Mouse (Mus musculus): Measurements from ENCODE around the gene Palld. TPM values are rescaled to one million over a fixed set of nuclear protein-coding genes. Genes with fewer than 3 reads are reported as not detected.

Palld gene
- 32.2 TPM for polyA plus RNA-seq (2015; fragmentation: Illumina TruSeq; extraction: RNeasy Lipid Tissue Mini Kit (QIAGEN cat#74804); ENCODE audit: insufficient read depth, low replicate concordance)

DNA sequence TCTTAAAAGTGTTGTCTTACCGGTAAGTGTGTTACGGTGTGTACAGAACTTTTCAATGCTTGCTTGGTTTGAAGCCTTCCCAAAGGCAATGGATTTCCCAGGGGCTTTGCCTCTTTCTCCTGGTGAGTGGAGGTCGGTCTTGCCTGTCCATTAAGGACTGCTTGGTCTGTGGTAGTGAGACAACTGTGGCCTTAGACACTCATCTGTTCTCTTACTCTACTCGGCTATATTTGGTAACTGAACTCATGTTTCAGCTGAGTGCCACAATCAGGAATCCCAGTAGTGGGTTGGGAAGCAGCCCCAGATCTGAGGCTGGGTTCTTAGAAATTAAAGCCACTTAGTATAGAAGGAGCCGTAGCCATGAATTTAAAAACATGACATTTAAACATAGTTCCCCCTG lies at the start of gene Palld:
Palld (minus strand) TSS at position 170 of the 400 bp plus-strand sequence.

DNA sequence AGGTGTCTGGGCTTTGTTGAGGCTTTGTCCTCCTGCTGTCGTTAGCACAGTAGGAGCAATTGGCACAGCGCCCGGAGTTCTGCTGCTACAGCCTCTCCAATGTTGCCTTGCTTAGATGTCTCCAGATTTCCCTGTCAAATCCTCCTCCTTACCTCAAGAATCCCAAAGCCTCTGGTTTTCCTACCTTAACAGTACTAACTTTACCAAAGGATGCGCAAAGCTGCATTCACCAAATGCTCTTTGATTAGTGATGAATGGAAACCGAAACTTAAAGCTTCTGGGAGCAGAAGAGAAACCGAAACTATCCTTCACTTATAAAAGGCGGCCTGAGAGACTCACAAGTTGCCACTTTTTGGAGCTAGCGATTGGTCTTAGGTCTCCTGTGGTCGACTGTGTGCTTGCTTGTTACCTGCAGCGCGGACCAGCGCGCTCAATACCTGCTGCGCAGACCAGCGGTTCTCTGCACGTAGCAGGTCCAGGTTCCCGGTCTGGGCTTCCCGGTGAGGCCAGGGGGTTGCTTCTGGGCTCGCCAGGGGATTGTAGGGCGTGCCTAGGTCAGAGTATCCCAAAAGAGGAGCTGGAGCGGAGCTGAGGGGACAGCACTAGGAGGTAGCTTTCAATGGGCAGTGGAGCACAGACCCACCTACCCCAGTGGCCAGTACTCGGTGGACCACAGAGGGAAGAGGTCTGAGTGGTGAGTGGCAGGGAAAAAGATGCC lies 25.4 kb upstream of the Palld start, which contains the start of gene Ddx60:
Ddx60 (plus strand) TSS at position 311 of the 718 bp plus-strand sequence.

DNA sequence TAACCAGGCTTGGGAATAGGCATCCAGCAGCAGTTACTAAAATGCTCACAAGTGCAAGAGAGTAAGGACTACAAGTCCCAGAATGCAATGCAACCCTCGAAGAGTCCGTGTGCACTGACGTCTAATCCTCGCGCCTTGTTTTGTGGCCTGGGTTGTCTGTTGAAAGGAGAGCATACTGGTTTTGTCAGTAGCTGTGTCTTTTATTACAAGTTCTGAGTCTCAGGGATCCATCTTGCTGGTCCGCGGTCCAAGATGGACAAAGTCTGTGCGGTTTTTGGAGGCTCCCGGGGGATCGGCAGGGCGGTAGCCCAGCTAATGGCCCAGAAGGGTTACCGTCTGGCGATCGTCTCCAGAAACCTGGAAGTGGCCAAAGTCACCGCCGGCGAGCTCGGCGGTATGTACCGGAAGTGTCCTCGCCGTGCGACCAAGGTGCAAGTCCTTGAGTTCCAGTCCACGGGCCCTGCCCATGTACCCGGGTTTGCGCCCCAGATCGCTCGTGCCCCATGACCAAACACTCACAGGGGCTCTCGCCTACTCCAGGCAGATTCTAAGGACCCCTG lies 414.8 kb downstream of the Palld start, which contains the start of gene Cbr4:
Cbr4 (plus strand) TSS at position 138 of the 560 bp plus-strand sequence.

Other genes with a start within 250 kb of the Palld start
- gene Ddx60, start 25.4 kb upstream of the Palld start, polyA plus RNA-seq (2015; fragmentation: Illumina TruSeq; extraction: RNeasy Lipid Tissue Mini Kit (QIAGEN cat#74804); ENCODE audit: insufficient read depth, low replicate concordance) = 13.0 TPM
- not detected for gene Anxa10, start 220.5 kb upstream of the Palld start, polyA plus RNA-seq (2015; fragmentation: Illumina TruSeq; extraction: RNeasy Lipid Tissue Mini Kit (QIAGEN cat#74804); ENCODE audit: insufficient read depth, low replicate concordance)